Mouse (Mus musculus): Measurements from ENCODE around the gene 4833439L19Rik.
A peak's percentile ranks its signal among the peaks of the same experiment; 100 is the strongest.

The 4833439L19Rik gene

GRCm38 (mm10) chr13:54581385-54581784 lies 16.1 kb upstream of the 4833439L19Rik start:
- DNase-seq = no peak

GRCm38 (mm10) chr13:54577652-54578507 lies 12.6 kb upstream of the 4833439L19Rik start:
- DNase-seq = peak; percentile 97

- peak; percentile 93 for DNase-seq
Observed at GRCm38 (mm10) chr13:54575489-54575888, 10.3 kb upstream of the 4833439L19Rik start.

- peak; percentile 98 for DNase-seq
Observed at GRCm38 (mm10) chr13:54574854-54575481, 9.7 kb upstream of the 4833439L19Rik start, which contains the start of gene Arl10. Arl10 (plus strand) TSS chr13:54575015.

GRCm38 (mm10) chr13:54572621-54573020 lies 7.4 kb upstream of the 4833439L19Rik start:
- DNase-seq = no peak

- DNase-seq = no peak
Observed at GRCm38 (mm10) chr13:54571637-54572036, 6.4 kb upstream of the 4833439L19Rik start.

- no peak for DNase-seq
Observed at GRCm38 (mm10) chr13:54570736-54571135, 5.5 kb upstream of the 4833439L19Rik start.

GRCm38 (mm10) chr13:54569282-54569681 lies 4.0 kb upstream of the 4833439L19Rik start:
- DNase-seq = no peak

GRCm38 (mm10) chr13:54568380-54568779 lies 3.1 kb upstream of the 4833439L19Rik start:
- DNase-seq = no peak

GRCm38 (mm10) chr13:54565594-54566345 lies 535 bp upstream of the 4833439L19Rik start:
- peak; percentile 95 for DNase-seq

- no peak for DNase-seq
Observed at GRCm38 (mm10) chr13:54564232-54565200, 719 bp downstream of the 4833439L19Rik start.

- DNase-seq = peak; percentile 88
Observed at GRCm38 (mm10) chr13:54562562-54562961, 2.7 kb downstream of the 4833439L19Rik start.

GRCm38 (mm10) chr13:54560608-54561007 lies 4.6 kb downstream of the 4833439L19Rik start:
- no peak for DNase-seq

- peak; percentile 71 for DNase-seq
Observed at GRCm38 (mm10) chr13:54559656-54560055, 5.6 kb downstream of the 4833439L19Rik start.

- peak; percentile 55 for DNase-seq
Observed at GRCm38 (mm10) chr13:54557652-54558051, 7.6 kb downstream of the 4833439L19Rik start.

- peak; percentile 93 for DNase-seq
Observed at GRCm38 (mm10) chr13:54556796-54557195, 8.4 kb downstream of the 4833439L19Rik start.

- DNase-seq = peak; percentile 85
Observed at GRCm38 (mm10) chr13:54556176-54556575, 9.1 kb downstream of the 4833439L19Rik start.

GRCm38 (mm10) chr13:54548036-54548435 lies 17.2 kb downstream of the 4833439L19Rik start:
- no peak for DNase-seq

- DNase-seq = no peak
Observed at GRCm38 (mm10) chr13:54532134-54532533, 33.1 kb downstream of the 4833439L19Rik start.

- DNase-seq = no peak
Observed at GRCm38 (mm10) chr13:54527140-54527539, 38.1 kb downstream of the 4833439L19Rik start.

GRCm38 (mm10) chr13:54521181-54521580 lies 44.1 kb downstream of the 4833439L19Rik start:
- DNase-seq = no peak

GRCm38 (mm10) chr13:54520221-54520620 lies 45.0 kb downstream of the 4833439L19Rik start:
- DNase-seq = no peak

Data from heart, adult 11 months (tissue).